Mouse (Mus musculus): ENCODE measurements around the gene Sec61a2.

GRCm38 (mm10) chr2:5824213-5824612 is 71.0 kb downstream of the Sec61a2 start:
- TF ChIP-seq CTCF (IDR thresholded peaks at IDR 0.05; ENCODE audit: extremely low read depth, insufficient read length, insufficient replicate concordance, low read depth, low read length) (peak; percentile 35; the same call in 1 of the 2 replicates), POLR2A (IDR thresholded peaks at IDR 0.05; ENCODE audit: low read depth, low read length) (no peak)
